Mouse (Mus musculus): ENCODE measurements around the gene Arid1b.

The Arid1b gene

GRCm38 (mm10) chr17:5285877-5286440 lies 291.8 kb downstream of the Arid1b start:
- no peak for DNase-seq (ENCODE audit: low spot score)

GRCm38 (mm10) chr17:5286571-5287209 lies 292.6 kb downstream of the Arid1b start:
- DNase-seq (ENCODE audit: low spot score), result no peak

DNA sequence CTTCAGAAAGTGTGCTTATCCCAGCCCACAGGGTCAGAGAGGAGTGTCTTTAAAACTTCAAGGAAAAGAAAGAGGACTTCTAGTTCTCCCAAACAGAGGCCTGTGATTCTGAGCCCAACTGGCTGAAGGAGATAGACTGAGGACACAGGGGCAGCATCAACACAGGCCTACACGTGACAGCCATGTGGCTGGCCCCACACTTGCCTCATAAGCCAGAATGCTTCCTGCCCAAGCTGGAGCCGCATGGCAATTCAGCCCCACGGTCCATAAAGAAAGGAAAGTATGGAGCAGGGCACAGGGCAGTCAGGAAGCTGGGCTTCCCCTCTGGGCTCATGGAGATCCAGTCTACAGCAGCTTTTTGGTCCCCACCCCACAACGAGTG lies 293.1 kb downstream of the Arid1b start:
- no peak for DNase-seq (ENCODE audit: low spot score)

GRCm38 (mm10) chr17:5287641-5288040 lies 293.5 kb downstream of the Arid1b start:
- DNase-seq (ENCODE audit: low spot score), result no peak

GRCm38 (mm10) chr17:5293653-5294584 lies 299.8 kb downstream of the Arid1b start:
- DNase-seq (ENCODE audit: low spot score), result no peak

DNA sequence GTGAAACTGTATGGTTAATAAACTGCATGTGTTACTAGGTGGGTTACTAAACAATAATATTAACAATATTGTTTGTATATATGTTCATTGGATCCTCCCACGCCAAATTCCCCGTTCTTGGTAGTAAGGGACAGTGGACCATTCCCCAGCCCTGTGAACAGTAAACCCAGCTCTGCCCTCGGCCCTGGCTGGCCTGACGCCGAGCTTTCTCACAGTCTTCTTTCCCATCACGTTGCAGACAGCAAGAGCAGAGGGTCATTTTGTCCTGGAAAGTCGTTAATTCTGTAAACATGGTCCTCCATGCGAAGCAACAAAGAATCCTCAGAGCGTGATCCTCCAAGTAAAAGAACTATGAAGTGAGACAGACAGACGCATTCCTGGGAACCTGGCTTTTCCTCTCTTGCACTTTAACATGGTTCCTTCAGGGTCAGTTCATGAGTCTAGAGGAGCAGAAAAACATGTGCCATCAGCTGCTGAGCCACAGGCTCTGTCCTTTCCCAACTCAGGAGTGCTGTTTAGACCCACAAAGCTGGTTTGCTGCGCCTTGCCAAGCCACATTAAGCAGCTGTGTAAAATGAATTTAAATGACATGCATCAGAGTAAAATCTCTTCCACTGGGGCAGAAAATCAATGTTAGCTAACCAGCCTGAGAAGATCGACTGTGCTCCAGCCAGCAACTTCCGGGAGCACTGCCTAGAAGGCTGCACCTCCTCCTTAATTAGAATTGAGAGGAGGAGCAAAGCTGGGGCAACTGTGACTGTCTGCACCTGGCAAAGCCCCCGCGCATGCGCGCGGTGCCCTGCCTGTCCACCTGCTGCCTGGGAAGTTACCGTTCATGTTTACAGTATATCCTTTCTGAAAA lies 301.2 kb downstream of the Arid1b start:
- peak; percentile 72 for DNase-seq (ENCODE audit: low spot score)

- no peak for DNase-seq (ENCODE audit: low spot score)
Observed at GRCm38 (mm10) chr17:5295948-5296262, 301.8 kb downstream of the Arid1b start.

DNA sequence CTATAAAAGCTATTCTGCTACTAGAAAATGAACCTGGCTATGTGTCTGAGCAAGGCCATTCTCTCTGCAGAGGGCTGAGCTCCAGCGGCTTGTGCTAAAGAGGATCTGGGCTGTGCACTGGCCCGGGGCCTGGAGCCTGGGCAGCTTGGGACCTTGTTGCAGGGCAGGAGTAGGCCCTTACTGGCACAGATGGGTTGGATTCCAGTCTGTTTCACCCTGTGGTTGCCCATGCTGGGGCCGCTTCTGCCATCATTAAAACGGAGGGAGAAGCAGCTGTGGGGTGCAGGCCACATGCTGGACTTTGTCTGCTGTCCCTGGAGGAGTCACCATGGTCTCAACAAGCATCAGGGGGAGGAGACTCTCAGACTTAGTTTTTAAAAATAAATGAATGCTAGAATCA lies 303.4 kb downstream of the Arid1b start:
- DNase-seq (ENCODE audit: low spot score), result no peak

DNA sequence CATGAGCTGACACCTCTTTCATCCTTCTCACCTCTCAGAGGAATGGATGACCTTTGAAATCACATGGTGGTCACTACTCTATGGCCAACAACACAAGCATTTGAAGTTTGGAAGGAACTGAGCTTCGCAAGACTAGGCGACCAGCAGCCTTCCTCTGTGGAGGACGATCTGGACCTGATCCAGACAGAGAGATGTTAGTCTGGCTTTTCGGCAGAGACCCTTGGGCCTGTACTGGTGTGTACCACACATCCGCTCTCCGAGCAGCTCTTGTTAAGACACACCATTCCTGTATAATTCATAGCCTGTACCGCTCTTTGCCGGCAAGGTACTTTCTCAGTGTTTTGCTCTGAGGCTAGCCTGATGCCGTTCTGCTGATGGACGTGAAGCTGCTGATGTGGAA lies 303.9 kb downstream of the Arid1b start:
- no peak for DNase-seq (ENCODE audit: low spot score)

DNA sequence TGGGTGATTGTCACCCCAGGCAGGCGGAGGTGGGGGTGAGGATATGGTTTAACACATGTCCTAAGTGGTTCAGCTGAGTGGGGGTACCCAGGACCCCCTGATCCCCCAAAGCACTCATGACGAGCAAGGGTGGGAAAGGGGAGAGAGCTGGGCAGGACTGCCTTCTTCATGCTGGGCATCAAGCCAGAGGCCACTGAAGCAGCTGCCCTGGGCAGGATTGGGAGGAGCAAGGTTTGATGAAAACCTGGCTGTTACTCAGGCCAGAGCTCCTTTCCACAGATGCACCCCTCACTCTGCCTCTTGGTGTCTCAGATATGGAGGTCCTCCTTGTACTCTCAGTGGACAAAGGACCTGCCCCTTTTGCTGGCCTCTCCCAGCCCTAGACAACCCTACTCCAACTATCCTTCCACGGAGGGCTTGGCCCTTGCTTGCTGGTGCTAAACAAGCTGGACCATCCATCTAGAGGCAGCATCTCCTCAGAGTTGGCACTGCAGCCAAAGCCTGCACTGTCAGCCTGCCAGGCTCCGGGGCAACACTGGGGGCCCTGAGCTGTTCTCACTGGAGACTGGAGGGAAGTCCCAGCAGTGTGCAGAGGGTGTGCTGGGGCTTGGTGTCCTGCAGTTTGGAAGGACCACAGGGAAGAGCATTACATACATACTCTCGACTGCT lies 304.9 kb downstream of the Arid1b start:
- no peak for DNase-seq (ENCODE audit: low spot score)

- DNase-seq (ENCODE audit: low spot score), result no peak
Observed at GRCm38 (mm10) chr17:5302971-5303746, 309.0 kb downstream of the Arid1b start.

DNA sequence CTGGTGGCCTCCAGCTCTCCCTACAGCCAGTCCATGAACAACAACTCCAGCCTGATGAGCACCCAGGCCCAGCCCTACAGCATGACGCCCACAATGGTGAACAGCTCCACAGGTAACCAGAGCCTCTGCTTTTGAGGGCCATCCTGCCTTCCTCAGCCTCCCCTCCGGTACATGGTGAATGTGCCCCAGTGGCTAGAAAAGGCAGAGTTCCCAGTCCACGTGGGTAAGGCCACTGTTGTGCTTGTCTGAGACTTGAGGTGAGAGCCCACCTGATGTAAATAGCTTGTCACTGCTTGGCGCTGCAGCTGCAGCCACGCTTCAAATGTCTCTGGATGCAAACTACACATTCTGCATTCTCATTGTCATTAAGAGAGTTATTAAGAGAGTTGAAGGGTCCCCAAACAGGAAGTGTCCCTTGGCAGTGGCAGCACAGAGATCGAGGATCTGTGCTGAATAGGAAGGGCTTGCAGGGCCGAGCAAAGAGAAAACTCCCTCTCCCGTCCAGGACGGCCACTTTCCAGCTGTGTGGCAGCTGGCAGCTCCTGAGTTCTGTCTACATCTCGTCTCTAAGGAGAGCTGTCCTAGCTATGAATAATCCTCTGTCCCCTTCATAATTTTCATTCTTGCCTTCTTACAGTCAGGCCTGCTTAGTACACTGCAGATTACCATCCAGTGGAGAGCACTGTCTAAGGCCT lies 311.8 kb downstream of the Arid1b start:
- DNase-seq (ENCODE audit: low spot score), result no peak

DNA sequence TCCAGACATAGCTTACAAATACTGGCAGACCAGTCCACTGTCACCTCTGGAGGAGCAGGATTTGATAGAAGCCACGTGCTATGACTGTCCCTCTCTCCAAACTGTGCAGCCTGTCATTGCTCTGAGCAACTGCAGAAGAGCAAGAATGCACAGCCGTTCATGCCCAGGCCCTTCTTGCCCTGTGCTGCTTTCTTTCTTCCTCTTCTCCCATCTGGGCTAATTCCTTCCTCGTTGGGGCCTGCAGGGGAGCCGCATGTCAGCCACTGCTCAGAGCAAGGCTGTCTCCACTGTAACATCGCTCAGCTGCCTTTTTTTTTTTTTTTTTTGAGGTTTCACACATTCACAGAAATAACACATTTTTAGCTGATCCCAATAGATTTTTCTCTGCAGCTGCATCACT lies 315.8 kb downstream of the Arid1b start:
- no peak for DNase-seq (ENCODE audit: low spot score)

GRCm38 (mm10) chr17:5310425-5310888 lies 316.3 kb downstream of the Arid1b start:
- DNase-seq (ENCODE audit: low spot score), result no peak

- DNase-seq (ENCODE audit: low spot score), result no peak
Observed at GRCm38 (mm10) chr17:5311062-5311461, 316.9 kb downstream of the Arid1b start.

GRCm38 (mm10) chr17:5312307-5312706 lies 318.2 kb downstream of the Arid1b start:
- DNase-seq (ENCODE audit: low spot score), result no peak

DNA sequence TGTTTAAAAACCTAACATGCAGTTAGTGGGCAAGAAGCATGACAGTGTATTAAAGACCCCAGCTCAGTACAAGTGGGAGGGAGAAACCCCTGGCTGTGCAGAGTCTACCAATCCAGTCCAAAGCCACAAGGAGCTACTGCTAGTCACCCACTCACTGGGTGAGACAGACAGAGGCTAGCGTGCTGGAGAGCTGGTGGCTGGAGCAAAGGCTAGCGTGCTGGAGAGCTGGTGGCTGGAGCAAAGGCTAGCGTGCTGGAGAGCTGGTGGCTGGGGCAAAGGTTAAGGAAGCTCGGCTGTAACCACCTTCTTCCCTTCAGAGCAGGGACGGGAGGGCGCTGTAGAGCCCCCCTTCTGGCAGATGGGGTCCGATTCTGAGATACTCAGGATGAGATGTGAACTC lies 320.6 kb downstream of the Arid1b start:
- no peak for DNase-seq (ENCODE audit: low spot score)

- DNase-seq (ENCODE audit: low spot score), result no peak
Observed at GRCm38 (mm10) chr17:5316489-5316888, 322.4 kb downstream of the Arid1b start.

DNA sequence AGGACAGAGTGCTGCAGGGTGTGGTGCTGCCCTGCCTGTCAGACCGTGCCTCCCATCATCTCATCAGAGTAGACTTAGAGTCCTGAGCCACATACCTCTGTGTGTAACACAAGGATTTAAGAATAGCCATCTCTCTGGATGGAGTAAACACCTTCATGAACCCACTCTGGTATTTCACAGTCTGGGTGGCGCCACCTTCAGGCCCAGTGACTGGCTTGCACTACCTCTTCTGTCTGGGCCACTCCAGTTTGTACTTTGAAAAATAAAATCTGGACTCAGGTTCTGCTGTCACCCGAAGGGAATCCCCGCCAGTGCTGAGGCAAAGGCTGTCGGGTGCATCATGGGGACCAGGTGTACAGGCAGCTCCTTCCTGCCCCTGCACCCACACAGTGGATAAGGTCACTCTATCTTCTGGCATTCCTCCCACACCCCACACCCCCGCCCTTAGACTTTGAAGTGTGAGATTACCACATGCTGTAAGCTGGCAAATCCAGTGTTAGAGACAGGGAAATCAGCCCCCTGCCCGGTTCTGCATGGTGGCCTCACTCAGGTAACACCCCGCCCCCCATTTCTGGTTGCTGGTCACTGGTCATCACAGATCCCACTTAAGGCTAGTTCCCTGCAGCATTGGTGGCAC lies 327.6 kb downstream of the Arid1b start:
- no peak for DNase-seq (ENCODE audit: low spot score)

- DNase-seq (ENCODE audit: low spot score), result no peak
Observed at GRCm38 (mm10) chr17:5322594-5322993, 328.5 kb downstream of the Arid1b start.

All from ovary, postnatal 36 days (tissue).